Mouse (Mus musculus): ENCODE results near the gene 4930522L14Rik. TPM values are rescaled to one million over a fixed set of nuclear protein-coding genes. Genes with fewer than 3 reads are reported as not detected.
"Not testable (repeated sequence)": the region's sequence is repeated elsewhere in the genome, so short reads cannot be mapped to it uniquely, and the experiment has no call there.

Gene 4930522L14Rik
- 10.1 and 10.9 TPM in 2 replicates for polyA plus RNA-seq (2016; fragmentation: Nextera tagmentation; extraction: Ambion mirVana)

GRCm38 (mm10) chr5:109751391-109752071, at the start of gene 4930522L14Rik:
4930522L14Rik (minus strand) TSS chr5:109751886.
- WGBS, result under 1% methylated on average over 25 of the region's 25 CpGs
- H3K27me3 ChIP-seq (ENCODE audit: poor library complexity, severe bottlenecking); H3K9me3 ChIP-seq; H3K4me1 ChIP-seq; H3K36me3 ChIP-seq (replicated peaks): not testable (repeated sequence)
- peak; percentile 47 for DNase-seq (ENCODE audit: extremely low spot score, low spot score)
- H3K27ac ChIP-seq, result peak within 1 kb of the TSS; percentile 84
- H3K4me3 ChIP-seq, result peak within 1 kb of the TSS; percentile 66

DNA sequence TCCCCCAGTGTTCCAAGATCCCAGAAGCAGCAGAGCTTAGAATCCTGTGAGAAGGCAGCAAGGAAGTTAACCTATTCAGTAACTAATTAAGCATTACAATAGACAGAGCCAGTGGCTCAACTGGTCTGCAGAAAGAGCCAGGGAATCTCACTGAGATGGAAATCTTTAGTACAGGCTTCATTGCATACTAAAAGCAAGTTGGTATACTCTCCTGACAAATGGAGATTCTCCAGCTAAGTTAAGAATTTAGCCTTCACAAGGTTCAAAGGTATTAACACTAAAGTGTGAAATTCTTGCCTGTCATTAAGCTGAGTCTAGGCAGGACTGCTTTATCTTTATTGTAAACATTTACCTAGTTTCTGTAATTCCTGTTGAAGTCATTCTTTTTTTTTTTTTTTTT, 49.8 kb upstream of the 4930522L14Rik start:
- H3K27ac ChIP-seq; H3K36me3 ChIP-seq (replicated peaks); DNase-seq (ENCODE audit: extremely low spot score, low spot score); H3K4me3 ChIP-seq; H3K4me1 ChIP-seq; H3K27me3 ChIP-seq (ENCODE audit: poor library complexity, severe bottlenecking): not testable (repeated sequence)
- peaks cover 16% of the 10 kb centered on the region for H3K9me3 ChIP-seq

DNA sequence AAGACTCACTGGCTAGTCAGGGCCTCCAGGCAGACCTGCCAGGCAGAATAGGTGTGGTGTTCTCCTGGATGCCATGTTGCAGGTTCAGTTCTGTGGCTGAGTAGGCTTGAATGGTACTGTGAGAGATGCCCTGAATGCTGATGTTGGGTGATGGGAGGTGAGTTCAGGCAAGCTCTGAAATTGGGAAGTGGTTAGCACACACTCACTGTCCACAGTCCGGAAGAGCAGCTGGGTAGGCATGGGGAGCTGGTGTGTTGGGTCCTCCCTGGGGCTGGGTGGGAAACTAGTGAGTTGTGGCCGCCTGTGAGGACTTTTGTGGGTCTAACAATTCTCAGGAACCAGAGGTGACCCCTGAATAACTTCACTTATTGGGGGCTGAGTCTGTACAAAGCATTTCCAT, 48.3 kb upstream of the 4930522L14Rik start:
- H3K4me3 ChIP-seq; H3K4me1 ChIP-seq; DNase-seq (ENCODE audit: extremely low spot score, low spot score); H3K9me3 ChIP-seq; H3K36me3 ChIP-seq (replicated peaks); H3K27me3 ChIP-seq (ENCODE audit: poor library complexity, severe bottlenecking); H3K27ac ChIP-seq: not testable (repeated sequence)
- WGBS, result 66% methylated on average over 2 of the region's 2 CpGs

- H3K36me3 ChIP-seq (replicated peaks); H3K4me1 ChIP-seq; H3K27me3 ChIP-seq (ENCODE audit: poor library complexity, severe bottlenecking); H3K4me3 ChIP-seq; H3K9me3 ChIP-seq; H3K27ac ChIP-seq; DNase-seq (ENCODE audit: extremely low spot score, low spot score): not testable (repeated sequence)
- 90% methylated on average over 3 of the region's 3 CpGs for WGBS
Measured at GRCm38 (mm10) chr5:109797017-109797416, 45.3 kb upstream of the 4930522L14Rik start.

DNA sequence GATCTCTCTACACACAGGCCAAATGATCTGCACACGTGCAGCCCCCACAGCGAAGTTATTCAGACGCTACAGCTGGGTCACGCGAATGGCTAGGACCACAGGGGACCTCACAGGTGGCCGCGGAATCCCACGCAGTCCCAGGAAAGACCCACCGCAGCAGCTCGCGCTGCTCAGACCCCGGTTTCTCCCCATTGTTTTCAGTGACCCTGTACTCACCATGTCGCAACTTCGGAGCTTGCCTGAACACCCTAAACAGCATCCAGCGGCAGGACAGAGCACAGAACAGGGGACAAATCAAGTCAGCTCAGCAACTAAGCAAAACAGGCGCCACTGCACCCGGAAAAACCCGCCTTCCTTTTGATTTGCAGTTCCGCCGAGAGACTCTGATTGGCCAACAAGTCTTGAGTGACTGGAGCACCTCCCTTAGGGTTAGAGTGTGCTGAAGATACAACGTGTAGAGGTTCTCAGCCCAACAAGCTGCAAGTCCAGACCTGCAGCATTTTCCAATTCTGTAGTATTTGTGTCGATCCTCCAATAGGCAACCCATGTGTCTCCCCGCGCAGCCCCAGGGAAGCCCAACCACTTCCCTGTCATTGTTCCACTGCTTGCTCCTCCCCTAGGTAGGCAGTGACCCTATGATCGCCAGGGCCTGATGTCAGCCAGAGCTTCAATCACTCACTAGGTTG, 44.4 kb upstream of the 4930522L14Rik start:
- peak overlapping the region; percentile 87 for H3K27ac ChIP-seq
- DNase-seq (ENCODE audit: extremely low spot score, low spot score), result peak; percentile 56
- WGBS, result 2% methylated on average over 25 of the region's 25 CpGs

GRCm38 (mm10) chr5:109752073-109752780, 541 bp upstream of the 4930522L14Rik start:
- not testable (repeated sequence) for H3K36me3 ChIP-seq (replicated peaks); H3K4me1 ChIP-seq; DNase-seq (ENCODE audit: extremely low spot score, low spot score); H3K9me3 ChIP-seq; H3K27me3 ChIP-seq (ENCODE audit: poor library complexity, severe bottlenecking)
- Histone ChIP-seq H3K27ac (peak overlapping the region; percentile 74; the same call in 1 of the 2 replicates), H3K4me3 (peak overlapping the region; percentile 66)
- 63% methylated on average over 4 of the region's 4 CpGs for WGBS

More for the DNA sequence above, 44.4 kb upstream of the 4930522L14Rik start:
- H3K9me3 ChIP-seq; H3K36me3 ChIP-seq (replicated peaks); H3K4me1 ChIP-seq; H3K27me3 ChIP-seq (ENCODE audit: poor library complexity, severe bottlenecking): not testable (repeated sequence)
- peak overlapping the region; percentile 66 for H3K4me3 ChIP-seq

DNA sequence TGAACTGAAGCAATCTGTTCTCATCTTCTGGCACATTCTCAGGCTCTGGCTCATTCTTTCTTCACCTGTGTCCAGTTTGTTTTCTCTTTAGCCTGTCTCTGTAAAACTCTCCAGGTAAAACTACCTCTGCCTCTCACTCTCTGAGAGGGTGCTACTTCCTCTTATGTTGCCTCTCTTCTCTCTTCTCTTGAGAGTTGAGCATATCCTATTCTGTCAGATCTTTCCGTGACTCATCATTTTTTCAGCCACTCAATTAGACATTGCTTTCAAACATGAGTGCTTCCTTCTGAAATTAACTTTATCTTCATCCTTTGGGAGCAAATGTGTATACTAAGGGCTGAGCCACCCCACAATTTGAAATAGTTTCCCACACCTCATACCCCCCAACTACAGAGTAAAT, 6.6 kb downstream of the 4930522L14Rik start:
- H3K4me3 ChIP-seq; H3K27me3 ChIP-seq (ENCODE audit: poor library complexity, severe bottlenecking); DNase-seq (ENCODE audit: extremely low spot score, low spot score); H3K4me1 ChIP-seq; H3K27ac ChIP-seq: not testable (repeated sequence)
- WGBS, result 91% methylated on average over 1 of the region's 1 CpGs
- Histone ChIP-seq H3K9me3 (peaks cover 55% of the 10 kb centered on the region), H3K36me3 (replicated peaks) (peaks cover 12% of the 10 kb centered on the region)

GRCm38 (mm10) chr5:109717341-109717740, 34.3 kb downstream of the 4930522L14Rik start:
- not testable (repeated sequence) for H3K4me3 ChIP-seq; DNase-seq (ENCODE audit: extremely low spot score, low spot score); H3K27ac ChIP-seq; H3K27me3 ChIP-seq (ENCODE audit: poor library complexity, severe bottlenecking); H3K36me3 ChIP-seq (replicated peaks); H3K4me1 ChIP-seq
- 84% methylated on average over 3 of the region's 3 CpGs for WGBS
- peaks cover 15% of the 10 kb centered on the region for H3K9me3 ChIP-seq

DNA sequence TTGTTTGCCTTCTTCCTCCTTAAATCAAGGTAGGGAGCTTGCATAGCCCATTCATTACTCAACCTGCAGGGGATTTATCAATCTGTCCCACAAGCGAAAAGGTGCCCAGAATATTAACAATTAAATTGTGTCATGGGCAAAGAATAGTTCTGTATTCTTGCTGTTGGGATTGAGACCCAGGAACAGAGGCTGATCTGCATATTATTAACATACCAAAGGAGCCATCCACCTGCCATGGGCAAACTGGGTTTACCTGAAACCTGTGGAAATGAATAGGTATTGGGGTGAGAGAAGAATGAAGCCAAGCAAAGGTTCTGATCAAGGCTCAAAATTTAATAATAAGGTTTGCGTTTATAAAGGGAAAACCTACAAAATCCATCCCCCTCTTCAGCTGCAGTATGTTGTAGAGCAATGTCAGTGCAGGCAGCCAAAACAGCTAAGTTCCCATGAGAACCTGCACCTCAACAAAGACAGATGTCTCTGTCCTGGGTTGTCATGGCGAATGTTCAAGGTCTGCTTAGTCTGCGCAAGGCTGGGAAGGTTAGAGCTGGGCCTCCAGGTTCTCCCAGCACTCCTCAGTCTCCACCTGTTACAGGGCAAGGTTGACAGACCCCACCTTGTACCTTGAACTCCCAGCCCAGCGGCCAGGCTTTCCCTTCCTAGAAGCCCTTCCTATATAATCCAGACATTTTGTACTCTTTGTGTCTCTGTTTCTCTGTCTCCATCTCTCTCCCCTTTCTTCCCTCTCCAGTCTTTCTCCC, 60.3 kb downstream of the 4930522L14Rik start:
- peak overlapping the region; percentile 68 for H3K4me3 ChIP-seq
- DNase-seq (ENCODE audit: extremely low spot score, low spot score); H3K9me3 ChIP-seq; H3K27me3 ChIP-seq (ENCODE audit: poor library complexity, severe bottlenecking); H3K36me3 ChIP-seq (replicated peaks); H3K4me1 ChIP-seq: not testable (repeated sequence)
- peak overlapping the region; percentile 88; the same call in 1 of the 2 replicates for H3K27ac ChIP-seq
- WGBS, result 50% methylated on average over 5 of the region's 5 CpGs

- peak within 1 kb of the TSS; percentile 68 for H3K4me3 ChIP-seq
- peak within 1 kb of the TSS; percentile 88 for H3K27ac ChIP-seq
- peak; percentile 83 for DNase-seq (ENCODE audit: extremely low spot score, low spot score)
- H3K36me3 ChIP-seq (replicated peaks); H3K9me3 ChIP-seq; H3K27me3 ChIP-seq (ENCODE audit: poor library complexity, severe bottlenecking); H3K4me1 ChIP-seq: not testable (repeated sequence)
- WGBS, result under 1% methylated on average over 26 of the region's 26 CpGs
Measured at GRCm38 (mm10) chr5:109690537-109691201, 61.0 kb downstream of the 4930522L14Rik start, which contains the start of gene 5430403G16Rik. 5430403G16Rik (minus strand) TSS chr5:109691041.
